Mouse (Mus musculus) megakaryocyte progenitor cell, adult 5-6 weeks (primary cell): ENCODE data around the gene Tmod3. TPM values are rescaled to one million over a fixed set of nuclear protein-coding genes. Genes with fewer than 3 reads are reported as not detected.
"Not testable (repeated sequence)": the region's sequence is repeated elsewhere in the genome, so short reads cannot be mapped to it uniquely, and the experiment has no call there.

ENCODE experiments used
- ATAC-seq: replicated peaks from 2 replicates; pipeline ENCODE4 v1.8.0; 2016; ENCODE audit warnings: mild to moderate bottlenecking, moderate TSS enrichment, inconsistent platforms; ENCODE audit not compliant: poor library complexity
- total RNA-seq, 2 experiments: library from RNA; stranded (forward) in 1 of 2; stranded (reverse) in 1 of 2; fragments of 157-497, 149-512 nt in 1 of 2; fragments of 200-1000 nt in 1 of 2; gene quantifications; 2 replicates each; pipeline versions ENCODE4 v1.2.3 to v1.2.4; 2015 to 2017

The Tmod3 gene
- total RNA-seq, 2 experiments from 2014 or later = 55.9 to 58.7 TPM

- ATAC-seq = peak; percentile 65
Observed at GRCm38 (mm10) chr9:75558812-75559511, 495 bp downstream of the Tmod3 start.

GRCm38 (mm10) chr9:75558360-75558759 lies 1.1 kb downstream of the Tmod3 start:
- 0 out of 2 replicates have a peak, but pooled peaks have one; percentile 0 for ATAC-seq

DNA sequence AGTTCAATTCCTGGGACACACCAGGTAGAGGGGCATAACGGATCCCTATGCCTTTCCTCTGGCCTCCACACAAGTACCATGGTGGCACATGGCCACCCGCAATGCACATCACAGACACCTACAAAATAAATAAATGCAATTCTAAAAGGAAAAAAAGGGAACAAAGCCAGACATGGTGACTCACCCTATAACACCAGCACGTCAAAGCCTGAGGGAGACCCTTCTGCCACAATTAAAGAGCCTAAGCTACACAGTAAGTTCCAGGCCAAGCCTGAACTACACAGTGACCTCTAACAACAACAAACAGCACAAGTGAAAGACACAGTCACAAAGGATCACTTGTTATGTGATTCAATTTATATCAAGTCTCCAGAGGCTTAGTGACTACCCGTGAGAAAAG lies 5.7 kb downstream of the Tmod3 start:
- ATAC-seq = no peak

GRCm38 (mm10) chr9:75551342-75551741 lies 8.1 kb downstream of the Tmod3 start:
- ATAC-seq = no peak

DNA sequence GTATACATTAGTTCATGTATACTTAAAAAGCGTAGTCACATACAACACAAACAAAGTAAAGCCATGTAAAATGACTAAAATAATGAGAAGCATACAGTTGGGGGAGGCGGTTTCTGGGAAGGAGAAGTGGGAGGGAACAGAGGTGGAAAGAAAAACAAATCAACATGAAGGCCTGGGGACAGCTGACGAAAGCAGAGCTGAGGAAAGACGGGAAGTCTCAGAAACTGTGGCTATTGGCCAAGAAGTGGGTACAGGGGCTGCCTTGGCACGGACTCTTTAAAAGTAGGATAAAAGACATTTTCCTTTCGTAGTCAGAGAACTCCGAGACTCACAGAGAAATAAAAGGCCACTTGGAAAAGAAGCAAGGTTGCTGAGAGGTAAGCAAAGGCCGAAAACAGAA lies 10.4 kb downstream of the Tmod3 start:
- ATAC-seq = peak; percentile 63

GRCm38 (mm10) chr9:75546885-75547553 lies 12.4 kb downstream of the Tmod3 start:
- ATAC-seq = peak; percentile 87

DNA sequence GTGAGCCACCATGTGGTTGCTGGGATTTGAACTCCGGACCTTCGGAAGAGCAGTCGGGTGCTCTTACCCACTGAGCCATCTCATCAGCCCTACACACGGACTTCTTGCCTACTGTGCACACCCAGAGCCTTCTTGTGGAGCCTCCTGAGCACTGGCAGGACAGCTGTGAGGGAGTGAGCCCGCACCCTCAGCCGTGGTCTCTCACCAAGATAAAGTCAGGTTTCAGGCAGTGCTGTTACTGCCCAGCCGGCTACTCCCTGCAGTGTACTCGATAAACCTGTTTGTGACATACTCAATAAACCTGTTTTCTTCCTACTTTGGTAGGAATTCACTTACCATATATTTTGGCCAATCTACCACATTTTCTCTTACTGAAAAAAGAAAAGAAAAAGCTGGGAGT lies 13.9 kb downstream of the Tmod3 start:
- peak; percentile 18 for ATAC-seq

- ATAC-seq = peak; percentile 54
Observed at GRCm38 (mm10) chr9:75541497-75541896, 18.0 kb downstream of the Tmod3 start.

GRCm38 (mm10) chr9:75536422-75536821 lies 23.0 kb downstream of the Tmod3 start:
- ATAC-seq = no peak

GRCm38 (mm10) chr9:75534431-75534962 lies 25.0 kb downstream of the Tmod3 start:
- no peak for ATAC-seq

DNA sequence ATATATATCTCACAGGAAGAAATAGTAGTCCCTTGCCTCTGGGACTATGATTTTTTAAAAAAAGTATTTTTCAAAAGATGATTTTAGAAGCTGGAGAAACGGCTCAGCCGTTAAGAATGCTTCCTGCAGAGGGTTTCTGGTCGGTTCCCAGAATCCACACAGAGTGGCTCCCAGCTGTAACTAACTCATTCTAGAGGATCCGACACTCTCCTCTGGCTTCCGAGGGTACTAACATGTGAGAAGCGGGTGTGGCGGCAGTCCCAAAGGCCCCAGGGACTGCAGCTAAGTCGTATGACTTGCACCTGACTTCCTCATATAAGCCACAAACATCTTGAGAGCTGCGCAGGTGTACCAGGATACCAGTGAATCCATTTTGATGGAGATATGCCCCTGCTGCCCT lies 26.5 kb downstream of the Tmod3 start:
- not testable (repeated sequence) for ATAC-seq

DNA sequence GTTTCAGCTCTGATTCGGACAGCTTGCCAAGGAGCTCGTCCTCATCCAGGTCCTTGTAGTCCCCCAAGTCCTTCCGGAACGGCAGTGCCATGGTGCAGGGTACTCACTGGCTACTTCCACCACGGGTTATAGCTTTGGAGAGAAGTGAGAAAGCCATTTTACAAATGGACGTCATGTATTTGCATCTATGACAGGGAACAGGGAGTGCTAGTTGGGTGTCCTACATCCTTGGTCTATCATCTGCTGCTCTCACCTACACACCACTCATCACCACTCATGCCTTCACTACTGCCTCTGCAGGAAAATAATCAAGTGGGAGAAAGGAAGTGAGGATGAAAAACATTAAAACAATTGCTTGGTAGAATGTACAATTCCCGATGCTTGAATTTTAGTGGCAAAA lies 27.0 kb downstream of the Tmod3 start:
- no peak for ATAC-seq

- ATAC-seq = peak; percentile 65
Observed at GRCm38 (mm10) chr9:75529358-75529757, 30.1 kb downstream of the Tmod3 start.

DNA sequence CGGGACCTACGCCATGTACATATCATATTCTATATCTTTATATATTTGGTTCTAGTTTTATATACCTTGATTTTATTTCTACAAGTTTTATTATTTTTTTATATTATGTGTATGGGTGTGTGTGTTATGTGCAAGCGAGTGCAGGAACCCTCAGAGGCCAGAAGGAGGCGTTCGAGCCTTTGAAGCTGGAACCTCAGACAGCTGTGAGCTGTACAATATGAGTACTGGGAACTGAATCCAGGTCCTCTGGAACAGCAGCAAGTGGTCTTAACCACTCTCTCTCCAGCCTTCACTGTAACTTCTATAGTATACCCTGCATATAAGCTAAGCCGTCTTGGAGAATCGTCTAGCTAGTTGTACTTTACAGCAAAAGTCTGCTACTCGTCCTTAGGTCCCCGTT lies 31.4 kb downstream of the Tmod3 start:
- ATAC-seq = no peak

GRCm38 (mm10) chr9:75527368-75528059 lies 31.9 kb downstream of the Tmod3 start:
- ATAC-seq = peak; percentile 87

DNA sequence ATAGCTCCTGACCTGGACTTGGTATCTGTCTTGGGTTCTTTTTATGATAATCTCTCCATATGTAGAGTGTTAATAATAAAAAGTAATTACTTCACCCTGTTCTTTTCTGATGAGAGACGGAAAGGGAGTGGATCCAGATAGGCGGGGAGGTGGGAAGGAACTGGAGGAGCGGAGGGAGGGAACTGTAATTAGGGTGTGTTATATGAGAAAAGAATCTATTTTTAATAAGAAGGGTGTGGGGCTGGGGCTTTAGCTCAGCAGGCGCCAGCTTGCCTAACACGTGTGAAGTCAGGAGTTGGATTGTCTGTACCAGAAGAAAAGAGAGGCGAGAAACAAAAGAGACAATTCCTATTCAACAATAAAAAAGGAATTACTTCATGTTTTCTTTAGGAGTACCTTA lies 35.8 kb downstream of the Tmod3 start:
- ATAC-seq = no peak

- ATAC-seq = no peak
Observed at GRCm38 (mm10) chr9:75522217-75522616, 37.2 kb downstream of the Tmod3 start.

GRCm38 (mm10) chr9:75521788-75522187 lies 37.7 kb downstream of the Tmod3 start:
- peak; percentile 99 for ATAC-seq

DNA sequence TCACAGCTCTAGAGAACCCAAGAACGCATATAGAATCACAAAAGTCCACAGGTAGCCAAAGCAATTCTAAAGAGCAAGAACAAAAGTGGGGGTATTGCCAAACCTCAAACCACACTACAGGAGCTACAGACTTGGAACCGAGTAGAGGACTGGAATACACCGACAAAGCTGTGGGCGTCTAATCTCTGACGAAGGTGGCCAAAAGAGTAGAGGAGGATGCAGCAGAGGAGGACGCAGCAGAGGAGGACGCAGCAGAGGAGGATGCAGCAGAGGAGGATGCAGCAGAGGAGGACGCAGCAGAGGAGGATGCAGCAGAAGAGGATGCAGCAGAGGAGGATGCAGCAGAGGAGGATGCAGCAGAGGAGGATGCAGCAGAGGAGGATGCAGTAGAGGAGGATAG lies 38.5 kb downstream of the Tmod3 start:
- no peak for ATAC-seq

DNA sequence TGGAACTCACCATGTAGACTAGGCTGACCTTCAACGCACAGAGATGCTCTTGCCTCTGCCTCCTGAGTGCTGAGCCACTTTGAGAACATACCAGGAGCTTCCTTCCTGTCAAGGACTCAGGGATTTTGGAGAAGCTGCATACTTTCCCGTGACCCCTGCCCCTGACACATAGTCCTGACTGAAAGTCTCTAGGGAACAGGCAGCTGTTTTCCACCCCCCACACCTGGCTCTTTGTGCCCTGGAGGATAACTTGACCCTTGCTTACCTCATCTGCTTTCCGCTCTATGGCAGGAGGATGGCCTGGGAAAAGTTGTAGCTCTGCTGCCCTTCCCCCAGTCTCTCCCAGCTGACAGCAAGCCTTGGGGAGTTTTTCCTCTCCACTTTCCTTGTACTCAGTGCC lies 41.7 kb downstream of the Tmod3 start:
- no peak for ATAC-seq

GRCm38 (mm10) chr9:75515464-75516113 lies 43.9 kb downstream of the Tmod3 start:
- ATAC-seq = peak; percentile 91
